Mouse (Mus musculus) T-helper 1 cell (primary cell): ENCODE measurements around the gene Slfn4.
"Not testable (repeated sequence)": the region's sequence is repeated elsewhere in the genome, so short reads cannot be mapped to it uniquely, and the experiment has no call there.

Source experiments
- in situ Hi-C: fragments of 300-600 bp; cut with MboI, MseI; formaldehyde crosslinking; loops from one replicate; pipeline ENCODE4 v1.15.1; 2025; ENCODE audit warnings: high pct_unique_total_duplicates

The Slfn4 gene

GRCm38 (mm10) chr11:83174948-83175539 lies at the start of gene Slfn4:
TSS of gene Slfn4 (plus strand) at chr11:83175186.
- in situ Hi-C loops, result no loop called here

- in situ Hi-C loops, result not testable (repeated sequence)
These were observed 49.4 kb upstream of the Slfn4 start for GRCm38 (mm10) chr11:83125633-83126032.

GRCm38 (mm10) chr11:83137253-83137652 lies 37.7 kb upstream of the Slfn4 start:
- in situ Hi-C loops, result not testable (repeated sequence)

GRCm38 (mm10) chr11:83148939-83149338 lies 26.0 kb upstream of the Slfn4 start:
- in situ Hi-C loops, result loop anchor here (10.0 kb wide), 1 partner anchor 234 kb away; the partner anchor contains the start of gene Unc45b

- in situ Hi-C loops, result loop anchor here (5.0 kb wide), 1 partner anchor 279 kb away; the partner anchor contains the start of gene Unc45b
These were observed 16.3 kb downstream of the Slfn4 start, which contains the start of gene Slfn3 for GRCm38 (mm10) chr11:83191134-83191893. TSS of gene Slfn3 (plus strand) at chr11:83191330.

GRCm38 (mm10) chr11:83192001-83192400 lies 17.0 kb downstream of the Slfn4 start:
- in situ Hi-C loops, result loop anchor here (5.0 kb wide), 1 partner anchor 280 kb away; the partner anchor contains the start of gene Unc45b

GRCm38 (mm10) chr11:83205002-83205401 lies 30.0 kb downstream of the Slfn4 start:
- in situ Hi-C loops, result no loop called here

GRCm38 (mm10) chr11:83216119-83216518 lies 41.1 kb downstream of the Slfn4 start:
- in situ Hi-C loops, result no loop called here

- in situ Hi-C loops, result no loop called here
These were observed 46.4 kb downstream of the Slfn4 start for GRCm38 (mm10) chr11:83221328-83221877.

GRCm38 (mm10) chr11:83223367-83223766 lies 48.4 kb downstream of the Slfn4 start:
- in situ Hi-C loops, result no loop called here

GRCm38 (mm10) chr11:83223793-83224192 lies 48.8 kb downstream of the Slfn4 start:
- in situ Hi-C loops, result not testable (repeated sequence)

- in situ Hi-C loops, result no loop called here
These were observed 49.2 kb downstream of the Slfn4 start for GRCm38 (mm10) chr11:83224217-83224616.

GRCm38 (mm10) chr11:83224750-83225149 lies 49.8 kb downstream of the Slfn4 start:
- in situ Hi-C loops, result no loop called here

GRCm38 (mm10) chr11:83225371-83225960 lies 50.5 kb downstream of the Slfn4 start:
- in situ Hi-C loops, result no loop called here

- in situ Hi-C loops, result no loop called here
These were observed 53.1 kb downstream of the Slfn4 start for GRCm38 (mm10) chr11:83227926-83228723.

- in situ Hi-C loops, result no loop called here
These were observed 56.0 kb downstream of the Slfn4 start for GRCm38 (mm10) chr11:83230966-83231365.

GRCm38 (mm10) chr11:83233621-83234020 lies 58.6 kb downstream of the Slfn4 start:
- in situ Hi-C loops, result not testable (repeated sequence)

GRCm38 (mm10) chr11:83237390-83237789 lies 62.4 kb downstream of the Slfn4 start:
- in situ Hi-C loops, result not testable (repeated sequence)

- in situ Hi-C loops, result no loop called here
These were observed 63.4 kb downstream of the Slfn4 start for GRCm38 (mm10) chr11:83238389-83238788.

GRCm38 (mm10) chr11:83239811-83240210 lies 64.8 kb downstream of the Slfn4 start:
- in situ Hi-C loops, result no loop called here
